Mouse (Mus musculus): ENCODE measurements around the gene Zswim9. TPM values are rescaled to one million over a fixed set of nuclear protein-coding genes. Genes with fewer than 3 reads are reported as not detected.

Zswim9 gene
- polyA plus RNA-seq, 1 experiment from 2014 or later: 11.4 TPM

- Histone ChIP-seq H3K4me1 (no peaks in the 10 kb centered on the region), H3K4me3 (no peak overlapping the region), H3K27me3 (ENCODE audit: low read depth, poor library complexity, severe bottlenecking) (peaks cover 4% of the 10 kb centered on the region; the same call in 1 of the 2 replicates), H3K9me3 (replicated peaks) (no peaks in the 10 kb centered on the region), H3K36me3 (0 out of 2 replicates have a peak, but pooled peaks cover 6% of the 10 kb centered on the region), H3K27ac (no peak overlapping the region)
- WGBS: 44% methylated on average over 50 of the region's 50 CpGs
- DNase-seq (ENCODE audit: low spot score): peak; percentile 33
These were observed 17.5 kb downstream of the Zswim9 start for GRCm38 (mm10) chr7:13260746-13261700.

- no peak for DNase-seq (ENCODE audit: low spot score)
- H3K9me3 ChIP-seq (replicated peaks): no peaks in the 10 kb centered on the region
- no peaks in the 10 kb centered on the region for H3K36me3 ChIP-seq
- no peak within 1 kb of the TSS for H3K4me3 ChIP-seq
- H3K27me3 ChIP-seq (ENCODE audit: low read depth, poor library complexity, severe bottlenecking): no peaks in the 10 kb centered on the region
- no peak within 1 kb of the TSS for H3K27ac ChIP-seq
- H3K4me1 ChIP-seq: no peaks in the 10 kb centered on the region
These were observed 65.8 kb downstream of the Zswim9 start, which contains the start of gene Vmn1r89 for GRCm38 (mm10) chr7:13212720-13213119. Vmn1r89 (plus strand) TSS chr7:13213020.

Other genes starting within 250 kb of the Zswim9 start
- gene Chmp2a, start 243.9 kb downstream of the Zswim9 start, polyA plus RNA-seq (2016; fragmentation: Nextera tagmentation; extraction: Ambion mirVana): 79.6 and 84.2 TPM in 2 replicates
- 182 and 208 TPM in 2 replicates for gene Ube2m, start 240.4 kb downstream of the Zswim9 start, polyA plus RNA-seq (2016; fragmentation: Nextera tagmentation; extraction: Ambion mirVana)
- gene Mzf1, start 224.0 kb downstream of the Zswim9 start, polyA plus RNA-seq (2016; fragmentation: Nextera tagmentation; extraction: Ambion mirVana): 3.3 and 4.4 TPM in 2 replicates
- not detected in 2 replicates for gene Vmn1r85, start 183.5 kb downstream of the Zswim9 start, polyA plus RNA-seq (2016; fragmentation: Nextera tagmentation; extraction: Ambion mirVana)
- gene Vmn1r86, start 158.8 kb downstream of the Zswim9 start, polyA plus RNA-seq (2016; fragmentation: Nextera tagmentation; extraction: Ambion mirVana): not detected in 2 replicates
- not detected in 2 replicates for gene Vmn1r87, start 138.6 kb downstream of the Zswim9 start, polyA plus RNA-seq (2016; fragmentation: Nextera tagmentation; extraction: Ambion mirVana)
- not detected in 2 replicates for gene Vmn1r88, start 119.2 kb downstream of the Zswim9 start, polyA plus RNA-seq (2016; fragmentation: Nextera tagmentation; extraction: Ambion mirVana)
- not detected in 2 replicates for gene Vmn1r89, start 65.7 kb downstream of the Zswim9 start, polyA plus RNA-seq (2016; fragmentation: Nextera tagmentation; extraction: Ambion mirVana)
- gene Lig1, start 1.4 kb downstream of the Zswim9 start, polyA plus RNA-seq (2016; fragmentation: Nextera tagmentation; extraction: Ambion mirVana): 163 and 169 TPM in 2 replicates
- 1.9 TPM in 2 replicates for gene Pla2g4c, start 45.9 kb upstream of the Zswim9 start, polyA plus RNA-seq (2016; fragmentation: Nextera tagmentation; extraction: Ambion mirVana)
- 0.15 TPM in 1 of 2 replicates, not detected in the other for gene Cabp5, start 119.4 kb upstream of the Zswim9 start, polyA plus RNA-seq (2016; fragmentation: Nextera tagmentation; extraction: Ambion mirVana)
- gene Bsph1, start 172.1 kb upstream of the Zswim9 start, polyA plus RNA-seq (2016; fragmentation: Nextera tagmentation; extraction: Ambion mirVana): not detected in 2 replicates

All from limb, embryonic 10.5 days (tissue).